ENCODE assay signal across 11 mouse cellular contexts in genomic region chr15:102980912-102981311, GRCm38 (mm10). TPM values are rescaled to one million over a fixed set of nuclear protein-coding genes. Genes with fewer than 3 reads are reported as not detected.
A peak's percentile ranks its signal among the peaks of the same experiment; 100 is the strongest.
DNase-seq lines count a peak whose midpoint lies in the region; ATAC-seq and TF ChIP-seq lines count a peak whose summit lies in the region.
"Had no signal": no experiment of that assay in that cellular context is flagged by ENCODE, and none has a peak within 500 bp of the region (broad histone marks: within the 10 kb centered on the region; RNA-seq: fewer than 3 reads in every experiment).

No protein-coding gene starts in this region.

- peak overlapping the region; percentile 97 for H3K9ac ChIP-seq in kidney, postnatal 0 days (ENCODE audit: low read depth, low read length)
- no peak overlapping the region for H3K9ac ChIP-seq in hindbrain, embryonic 15.5 days
- peak overlapping the region; percentile 100 for H3K9ac ChIP-seq in neural tube, embryonic 12.5 days

- no peaks in the 10 kb centered on the region for H3K27me3 ChIP-seq in kidney, postnatal 0 days (ENCODE audit: insufficient read depth, low read length)
- peaks cover 100% of the 10 kb centered on the region for H3K27me3 ChIP-seq in embryonic facial prominence, embryonic 10.5 days (replicated peaks; ENCODE audit: low read depth, poor library complexity, severe bottlenecking)
- peaks cover 90% of the 10 kb centered on the region for H3K27me3 ChIP-seq in hindbrain, embryonic 15.5 days
- peaks cover 39% of the 10 kb centered on the region for H3K27me3 ChIP-seq in neural tube, embryonic 12.5 days (replicated peaks)

- peak overlapping the region; percentile 77 for H3K4me3 ChIP-seq in kidney, postnatal 0 days (replicated peaks; ENCODE audit: low read depth, low read length)
- peak overlapping the region; percentile 47 for H3K4me3 ChIP-seq in embryonic facial prominence, embryonic 10.5 days
- no peak overlapping the region; the same call in 1 of the 2 replicates for H3K4me3 ChIP-seq in hindbrain, embryonic 15.5 days
- H3K4me3 ChIP-seq in neural tube, embryonic 12.5 days: peak overlapping the region; percentile 92

- H3K36me3 ChIP-seq in kidney, postnatal 0 days (ENCODE audit: insufficient read depth, low read length): no peaks in the 10 kb centered on the region
- no peaks in the 10 kb centered on the region for H3K36me3 ChIP-seq in embryonic facial prominence, embryonic 10.5 days (replicated peaks)
- no peaks in the 10 kb centered on the region for H3K36me3 ChIP-seq in hindbrain, embryonic 15.5 days
- H3K36me3 ChIP-seq in neural tube, embryonic 12.5 days: peaks cover 4% of the 10 kb centered on the region; the same call in 1 of the 2 replicates

- WGBS in kidney, postnatal 0 days: 1% methylated on average over 14 of the region's 14 CpGs
- under 1% methylated on average over 14 of the region's 14 CpGs for WGBS in embryonic facial prominence, embryonic 10.5 days
- WGBS in hindbrain, embryonic 15.5 days: 2% methylated on average over 14 of the region's 14 CpGs
- WGBS in neural tube, embryonic 12.5 days: 0% methylated on average over 14 of the region's 14 CpGs

- peaks cover 20% of the 10 kb centered on the region for H3K4me1 ChIP-seq in kidney, postnatal 0 days (replicated peaks; ENCODE audit: insufficient read depth, low read length)
- H3K4me1 ChIP-seq in embryonic facial prominence, embryonic 10.5 days: peaks cover 10% of the 10 kb centered on the region
- H3K4me1 ChIP-seq in hindbrain, embryonic 15.5 days (replicated peaks): peaks cover 9% of the 10 kb centered on the region
- peaks cover 19% of the 10 kb centered on the region for H3K4me1 ChIP-seq in neural tube, embryonic 12.5 days

- TF ChIP-seq CTCF in kidney, postnatal 0 days (IDR thresholded peaks at IDR 0.05; ENCODE audit: low read depth): no peak

- peak; percentile 83 for DNase-seq in kidney, postnatal 0 days (ENCODE audit: low spot score)
- no peak for DNase-seq in kidney, adult 11 months
- DNase-seq in embryonic facial prominence, embryonic 10.5 days (ENCODE audit: low spot score): no peak
- DNase-seq in layer of hippocampus, adult 11-12 months (ENCODE audit: low spot score): no peak
- no peak for DNase-seq in ovary, adult 18-20 months (ENCODE audit: low spot score)
- no peak for DNase-seq in gastrocnemius, postnatal 4 days (ENCODE audit: low spot score in 2 of 2)
- DNase-seq: cerebellum, postnatal 10 days had no signal

- no peak for ATAC-seq in kidney, postnatal 0 days (replicated peaks; ENCODE audit: low FRiP score, low read depth)
- no peak for ATAC-seq in hindbrain, embryonic 15.5 days (ENCODE audit: low FRiP score, low read depth)
- peak; percentile 5; the same call in 1 of the 2 replicates for ATAC-seq in neural tube, embryonic 12.5 days (ENCODE audit: low FRiP score, low read depth)

- H3K4me2 ChIP-seq in kidney, postnatal 0 days (ENCODE audit: low read length): peak overlapping the region; percentile 90
- peak overlapping the region; percentile 35 for H3K4me2 ChIP-seq in hindbrain, embryonic 15.5 days
- peak overlapping the region; percentile 86 for H3K4me2 ChIP-seq in neural tube, embryonic 12.5 days (replicated peaks)

- no peaks in the 10 kb centered on the region for H3K9me3 ChIP-seq in kidney, postnatal 0 days (replicated peaks; ENCODE audit: low read length)
- no peaks in the 10 kb centered on the region for H3K9me3 ChIP-seq in embryonic facial prominence, embryonic 10.5 days
- no peaks in the 10 kb centered on the region for H3K9me3 ChIP-seq in hindbrain, embryonic 15.5 days
- H3K9me3 ChIP-seq in neural tube, embryonic 12.5 days: no peaks in the 10 kb centered on the region

- H3K27ac ChIP-seq in kidney, postnatal 0 days: peak overlapping the region; percentile 96
- H3K27ac ChIP-seq in embryonic facial prominence, embryonic 10.5 days (replicated peaks): no peak overlapping the region
- H3K27ac ChIP-seq in hindbrain, embryonic 15.5 days (replicated peaks): no peak overlapping the region
- H3K27ac ChIP-seq in neural tube, embryonic 12.5 days: peak overlapping the region; percentile 95

RNA-seq across cellular contexts. Expression of gene Hoxc9, which starts 4.7 kb away (rescaled TPM):
- 11.0 and 12.4 TPM in 2 replicates for polyA plus RNA-seq in kidney, postnatal 0 days (2015; fragmentation: Nextera tagmentation; extraction: Ambion mirVana)
- polyA plus RNA-seq in embryonic facial prominence, embryonic 10.5 days (2016; fragmentation: Nextera tagmentation; extraction: Ambion mirVana): not detected in 2 replicates
- polyA plus RNA-seq in hindbrain, embryonic 15.5 days (2015; fragmentation: Nextera tagmentation; extraction: Ambion mirVana): 0.30 TPM in 1 of 2 replicates, not detected in the other
- polyA plus RNA-seq in neural tube, embryonic 12.5 days (2016; fragmentation: Nextera tagmentation; extraction: Ambion mirVana): 45.2 and 47.4 TPM in 2 replicates
- 1 to 10 TPM; 8.4 to 8.6 TPM for total RNA-seq in gastrocnemius, postnatal 4 days (2021)
- total RNA-seq: granulocyte monocyte progenitor cell, adult 5-6 weeks had no signal
- polyA plus RNA-seq: lung, embryonic 16.5 days had no signal

RNA-seq across cellular contexts. Expression of gene Hoxc8, which starts 9.5 kb away (rescaled TPM):
- polyA plus RNA-seq in kidney, postnatal 0 days (2015; fragmentation: Nextera tagmentation; extraction: Ambion mirVana): 5.8 TPM in 2 replicates
- not detected in 2 replicates for polyA plus RNA-seq in embryonic facial prominence, embryonic 10.5 days (2016; fragmentation: Nextera tagmentation; extraction: Ambion mirVana)
- 2.3 and 16.6 TPM in 2 replicates for polyA plus RNA-seq in hindbrain, embryonic 15.5 days (2015; fragmentation: Nextera tagmentation; extraction: Ambion mirVana)
- polyA plus RNA-seq in neural tube, embryonic 12.5 days (2016; fragmentation: Nextera tagmentation; extraction: Ambion mirVana): 44.5 and 65.6 TPM in 2 replicates
- 1 to 10 TPM; 3.2 to 3.3 TPM for total RNA-seq in gastrocnemius, postnatal 4 days (2021)
- total RNA-seq: granulocyte monocyte progenitor cell, adult 5-6 weeks had no signal

RNA-seq across cellular contexts. Expression of gene Hoxc5, which starts 13.7 kb away (rescaled TPM):
- 2.7 and 3.9 TPM in 2 replicates for polyA plus RNA-seq in kidney, postnatal 0 days (2015; fragmentation: Nextera tagmentation; extraction: Ambion mirVana)
- 0.07 and 0.18 TPM in 2 replicates for polyA plus RNA-seq in embryonic facial prominence, embryonic 10.5 days (2016; fragmentation: Nextera tagmentation; extraction: Ambion mirVana)
- 20.1 and 22.0 TPM in 2 replicates for polyA plus RNA-seq in hindbrain, embryonic 15.5 days (2015; fragmentation: Nextera tagmentation; extraction: Ambion mirVana)
- 32.1 and 35.5 TPM in 2 replicates for polyA plus RNA-seq in neural tube, embryonic 12.5 days (2016; fragmentation: Nextera tagmentation; extraction: Ambion mirVana)
- 1 to 10 TPM; 4.1 to 5.0 TPM for total RNA-seq in gastrocnemius, postnatal 4 days (2021)
- total RNA-seq: granulocyte monocyte progenitor cell, adult 5-6 weeks had no signal

RNA-seq across cellular contexts. Expression of gene Hoxc10, which starts 14.3 kb away (rescaled TPM):
- polyA plus RNA-seq in kidney, postnatal 0 days (2015; fragmentation: Nextera tagmentation; extraction: Ambion mirVana): 30.6 and 34.1 TPM in 2 replicates
- polyA plus RNA-seq in embryonic facial prominence, embryonic 10.5 days (2016; fragmentation: Nextera tagmentation; extraction: Ambion mirVana): not detected in 2 replicates
- not detected in 2 replicates for polyA plus RNA-seq in hindbrain, embryonic 15.5 days (2015; fragmentation: Nextera tagmentation; extraction: Ambion mirVana)
- polyA plus RNA-seq in neural tube, embryonic 12.5 days (2016; fragmentation: Nextera tagmentation; extraction: Ambion mirVana): 62.1 and 77.3 TPM in 2 replicates
- 10 to 100 TPM; 45.2 to 46.4 TPM for total RNA-seq in gastrocnemius, postnatal 4 days (2021)
- total RNA-seq: granulocyte monocyte progenitor cell, adult 5-6 weeks had no signal
- polyA plus RNA-seq: lung, embryonic 16.5 days had no signal

RNA-seq across cellular contexts. Expression of gene Hoxc6, which starts 17.1 kb away (rescaled TPM):
- polyA plus RNA-seq in kidney, postnatal 0 days (2015; fragmentation: Nextera tagmentation; extraction: Ambion mirVana): 7.8 and 9.3 TPM in 2 replicates
- not detected in 2 replicates for polyA plus RNA-seq in embryonic facial prominence, embryonic 10.5 days (2016; fragmentation: Nextera tagmentation; extraction: Ambion mirVana)
- polyA plus RNA-seq in hindbrain, embryonic 15.5 days (2015; fragmentation: Nextera tagmentation; extraction: Ambion mirVana): 7.4 and 13.1 TPM in 2 replicates
- 68.8 and 77.1 TPM in 2 replicates for polyA plus RNA-seq in neural tube, embryonic 12.5 days (2016; fragmentation: Nextera tagmentation; extraction: Ambion mirVana)
- 10 to 100 TPM; 12.7 to 12.8 TPM for total RNA-seq in gastrocnemius, postnatal 4 days (2021)
- total RNA-seq: granulocyte monocyte progenitor cell, adult 5-6 weeks had no signal

Comparison
In these comparisons a context has a peak if more than half of its experiments do, and no peak if none do; other contexts are left out.
1. H3K27ac ChIP-seq: peak in kidney, postnatal 0 days (single experiment) and neural tube, embryonic 12.5 days (single experiment); none in embryonic facial prominence, embryonic 10.5 days (single experiment) and hindbrain, embryonic 15.5 days (single experiment).
2. H3K4me2 ChIP-seq: peak in every context shown above with its lines; median percentile 90 in kidney, postnatal 0 days; 86 in neural tube, embryonic 12.5 days; 35 in hindbrain, embryonic 15.5 days.